Mouse (Mus musculus) regulatory T cell (primary cell): ENCODE results near the gene Kcnc2.

Experiments used
- in situ Hi-C: fragments of 300-600 bp; cut with MboI, MseI; formaldehyde crosslinking; loops from one replicate; pipeline ENCODE4 v1.15.1; 2025; ENCODE audit warnings: high pct_unique_total_duplicates

Gene Kcnc2

DNA sequence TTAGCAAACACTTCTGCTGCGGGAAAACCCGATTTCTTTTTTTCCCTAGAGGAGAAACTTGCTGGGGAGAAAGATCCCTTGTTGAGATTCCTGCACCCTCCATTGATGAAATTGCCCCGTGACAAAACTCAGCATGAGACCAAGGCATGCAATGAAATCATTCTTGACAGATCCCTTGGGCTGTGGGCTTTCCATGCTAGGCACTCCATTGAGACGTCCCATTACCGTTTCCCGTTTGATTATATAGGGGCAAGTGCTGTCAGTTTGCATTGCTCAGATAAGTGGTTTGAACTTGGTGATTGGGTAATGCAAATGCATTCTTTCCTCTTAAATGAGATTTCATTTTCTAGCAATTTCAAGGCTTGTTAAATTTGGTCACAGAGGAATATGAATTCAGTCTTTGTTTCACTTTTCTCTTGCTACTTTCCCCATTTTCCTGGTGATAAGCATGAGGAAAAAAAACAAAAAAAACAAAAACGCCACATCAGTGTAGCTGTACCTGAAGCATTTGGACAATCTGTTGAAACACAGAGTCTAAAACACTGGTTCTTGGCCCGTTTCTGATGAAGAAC lies 123.6 kb downstream of the Kcnc2 start:
- in situ Hi-C loops: no loop called here

DNA sequence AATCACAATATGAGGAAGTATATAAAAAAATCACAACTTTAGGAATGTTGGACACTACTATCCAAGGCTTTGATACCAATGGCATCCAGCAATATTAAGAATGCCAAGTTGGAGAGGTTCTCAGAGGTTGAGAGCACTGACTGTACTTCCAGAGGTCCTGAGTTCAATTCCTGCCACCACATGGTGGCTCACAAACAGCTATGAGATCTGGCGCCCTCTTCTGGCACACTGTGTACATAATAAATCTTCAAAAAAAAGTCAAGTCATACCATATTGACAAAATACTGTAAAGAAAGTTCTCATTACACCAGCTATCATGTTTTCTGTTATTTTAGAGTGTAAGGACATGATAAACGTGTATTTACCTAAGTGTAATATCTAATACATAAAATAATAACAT lies 126.3 kb downstream of the Kcnc2 start:
- in situ Hi-C loops: no loop called here

DNA sequence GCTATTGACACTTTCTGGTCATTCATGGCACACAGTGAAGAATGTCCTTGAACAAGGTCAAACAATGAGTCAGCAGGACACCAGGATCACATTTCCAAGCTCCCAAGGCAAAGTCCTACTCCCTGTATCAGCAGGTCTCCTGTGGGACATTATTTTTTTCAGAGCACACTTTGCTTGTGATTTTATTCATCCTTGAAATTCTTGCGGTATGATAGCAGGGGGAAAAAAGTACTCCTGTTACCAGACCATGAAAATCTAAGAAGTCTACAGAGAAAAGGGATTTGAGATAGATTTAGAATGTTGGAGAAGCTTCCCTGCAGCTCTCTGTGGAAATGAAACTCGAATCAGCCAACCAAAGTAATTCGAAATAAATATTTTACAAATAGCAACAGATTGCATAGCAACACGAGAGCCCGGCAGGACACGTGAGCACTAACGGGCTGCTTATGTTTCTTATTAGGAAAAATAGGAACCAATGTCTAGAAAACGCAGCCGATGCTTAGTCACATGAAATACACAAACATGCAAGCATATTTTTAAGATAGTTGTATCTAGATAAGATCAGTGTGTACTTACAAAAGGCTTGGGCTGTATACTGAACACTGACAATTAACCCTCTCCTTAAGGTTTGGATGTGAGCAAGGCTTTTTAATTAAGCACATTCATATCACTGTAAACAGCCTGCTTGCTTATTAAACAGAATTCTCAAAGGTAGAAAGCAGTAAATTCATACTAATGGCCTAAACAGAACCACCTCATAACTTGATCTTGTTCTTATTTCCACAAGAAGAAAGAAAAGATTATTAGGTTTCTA lies 129.9 kb downstream of the Kcnc2 start:
- in situ Hi-C loops: no loop called here

- in situ Hi-C loops: no loop called here
These were observed 138.6 kb downstream of the Kcnc2 start for GRCm38 (mm10) chr10:112409525-112409924.

DNA sequence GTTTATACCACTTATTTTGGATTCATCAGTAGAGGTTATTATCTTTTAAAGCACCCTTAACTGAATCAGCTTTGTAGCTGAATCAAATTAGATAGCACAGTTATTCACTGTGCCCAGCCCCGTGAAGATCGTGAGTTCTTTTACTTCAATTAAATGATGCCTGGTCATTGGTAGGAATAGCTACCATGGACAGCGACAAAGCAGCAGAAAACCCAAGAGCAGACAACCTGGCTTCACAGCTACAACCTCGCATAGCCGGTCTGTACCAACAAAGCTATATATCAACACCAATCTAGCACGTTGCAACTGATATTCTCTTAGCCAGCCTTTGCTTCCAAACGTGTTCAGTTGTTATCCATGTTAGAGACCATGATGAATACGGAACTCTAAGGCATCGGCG lies 152.4 kb downstream of the Kcnc2 start:
- in situ Hi-C loops: no loop called here

- in situ Hi-C loops: no loop called here
These were observed 166.0 kb downstream of the Kcnc2 start for GRCm38 (mm10) chr10:112436950-112437349.

DNA sequence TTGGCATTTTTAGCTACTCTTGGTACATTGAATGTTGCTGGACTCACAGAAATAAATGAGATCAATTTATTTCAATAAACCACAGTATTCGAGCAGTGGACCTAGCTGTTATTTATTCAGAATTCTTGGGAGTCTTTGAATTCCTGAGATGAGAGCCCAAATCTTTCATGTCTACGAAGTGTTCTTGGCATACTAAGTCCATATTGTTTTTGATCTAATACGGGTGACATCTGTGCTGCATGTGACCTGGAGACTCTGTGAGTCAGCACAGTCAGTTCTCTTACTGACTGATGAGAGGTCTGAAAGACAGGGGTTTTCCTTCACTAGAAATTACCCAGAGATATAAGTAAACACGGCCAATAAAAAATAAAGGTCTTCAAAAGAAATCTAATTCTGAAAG lies 173.7 kb downstream of the Kcnc2 start:
- in situ Hi-C loops: no loop called here

DNA sequence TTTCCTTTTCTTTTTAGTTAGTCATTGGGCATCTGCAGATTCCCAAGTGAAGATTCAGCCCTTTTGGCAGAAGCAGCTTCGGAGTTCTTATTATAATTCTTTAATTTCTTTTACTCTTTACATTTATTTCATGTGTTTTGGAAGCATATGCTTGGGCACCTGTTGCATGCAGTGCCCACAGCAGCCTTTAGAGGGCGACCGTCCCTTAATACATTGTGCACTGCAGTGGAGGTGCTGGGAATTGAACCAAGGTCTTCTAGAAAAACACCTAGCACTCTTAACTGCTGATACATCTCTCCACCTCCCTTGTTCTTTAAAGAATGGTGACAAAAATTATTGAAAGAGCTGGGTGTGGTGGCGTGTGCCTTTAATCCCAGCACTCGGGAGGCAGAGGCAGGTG lies 180.0 kb downstream of the Kcnc2 start:
- in situ Hi-C loops: loop anchor here (25.0 kb wide), 1 partner anchor 1414 kb away; no protein-coding TSS in a partner anchor

GRCm38 (mm10) chr10:112468689-112469384 lies 197.9 kb downstream of the Kcnc2 start:
- in situ Hi-C loops: loop anchor here (25.0 kb wide), 1 partner anchor 1432 kb away; no protein-coding TSS in a partner anchor

- in situ Hi-C loops: loop anchor here (25.0 kb wide), 1 partner anchor 1437 kb away; no protein-coding TSS in a partner anchor
These were observed 203.3 kb downstream of the Kcnc2 start for GRCm38 (mm10) chr10:112474122-112474810.

DNA sequence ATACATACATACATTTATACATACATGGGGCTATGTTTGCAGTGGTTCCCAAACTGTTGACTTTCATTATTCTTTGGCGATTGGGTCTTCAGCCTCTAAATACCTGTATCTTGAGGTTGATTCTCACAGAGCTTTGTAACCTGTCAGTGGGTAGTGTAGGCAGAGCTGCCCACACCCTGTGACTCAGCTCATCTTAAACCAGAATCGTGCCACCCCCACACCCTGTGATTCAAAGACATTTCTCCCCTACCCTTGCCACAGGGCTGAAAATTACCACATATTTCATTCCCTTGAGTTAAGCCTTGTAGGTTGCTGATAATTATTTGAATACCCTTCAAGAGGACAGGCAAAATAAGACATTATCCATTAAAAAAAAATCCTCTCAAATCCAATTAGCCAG lies 210.5 kb downstream of the Kcnc2 start:
- in situ Hi-C loops: no loop called here

- in situ Hi-C loops: no loop called here
These were observed 211.1 kb downstream of the Kcnc2 start for GRCm38 (mm10) chr10:112481921-112482607.

DNA sequence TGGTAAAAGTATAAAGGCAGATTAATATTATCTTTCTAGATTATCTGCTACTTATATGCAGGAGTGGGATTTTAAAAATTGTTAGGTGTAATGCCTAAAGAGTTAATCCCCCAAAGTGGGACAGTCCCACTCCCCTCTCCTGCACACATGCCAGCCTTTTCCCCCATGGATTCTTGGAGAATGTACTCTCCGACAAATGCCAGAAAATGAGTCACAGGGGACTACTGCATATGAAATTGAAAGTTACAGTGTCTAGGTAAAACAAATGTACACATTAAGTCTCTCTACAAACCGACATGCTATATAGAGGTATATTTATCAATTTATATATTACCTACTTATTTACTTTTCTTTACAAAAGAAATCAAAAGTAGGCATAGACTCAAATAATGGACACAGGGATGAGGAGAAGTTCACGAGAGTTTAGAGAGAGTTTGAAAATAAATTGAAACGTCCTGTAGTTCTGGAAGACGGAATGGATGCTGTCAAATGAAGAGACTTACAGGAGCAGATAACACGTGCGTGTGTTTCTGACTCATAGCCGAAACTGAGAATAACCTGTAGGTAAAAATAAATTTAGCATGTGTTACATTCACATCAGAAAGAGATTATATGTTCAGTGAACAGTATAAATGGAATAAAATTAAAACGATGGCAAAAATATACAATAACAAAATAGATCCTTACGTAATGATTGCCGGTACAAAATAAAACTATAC lies 213.6 kb downstream of the Kcnc2 start:
- in situ Hi-C loops: no loop called here

- in situ Hi-C loops: no loop called here
These were observed 214.9 kb downstream of the Kcnc2 start for GRCm38 (mm10) chr10:112485819-112486218.

DNA sequence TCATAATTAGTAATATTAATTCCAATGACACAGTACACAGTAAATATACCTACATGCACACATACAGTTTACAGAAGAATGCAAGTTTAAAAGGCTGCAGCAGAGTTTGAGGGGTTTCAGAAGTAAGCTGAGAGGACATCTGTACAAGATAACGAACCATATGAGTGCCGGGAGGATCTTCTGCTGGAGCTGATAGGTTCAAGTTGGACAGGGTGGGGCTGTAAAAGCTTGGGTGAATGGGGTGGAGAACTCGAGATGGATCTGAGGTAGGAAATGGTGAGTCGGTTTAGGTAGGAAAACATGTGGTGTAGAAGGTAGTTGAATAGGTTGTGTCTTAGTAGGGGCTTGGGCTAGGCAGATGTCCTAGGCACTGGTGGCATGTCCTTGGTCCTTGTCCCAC lies 217.8 kb downstream of the Kcnc2 start:
- in situ Hi-C loops: no loop called here
